Mouse (Mus musculus): ENCODE results near the gene Tubb1. TPM values are rescaled to one million over a fixed set of nuclear protein-coding genes. Genes with fewer than 3 reads are reported as not detected.
A peak's percentile ranks its signal among the peaks of the same experiment; 100 is the strongest.

Tubb1 gene
- polyA plus RNA-seq, 1 experiment = not detected

DNA sequence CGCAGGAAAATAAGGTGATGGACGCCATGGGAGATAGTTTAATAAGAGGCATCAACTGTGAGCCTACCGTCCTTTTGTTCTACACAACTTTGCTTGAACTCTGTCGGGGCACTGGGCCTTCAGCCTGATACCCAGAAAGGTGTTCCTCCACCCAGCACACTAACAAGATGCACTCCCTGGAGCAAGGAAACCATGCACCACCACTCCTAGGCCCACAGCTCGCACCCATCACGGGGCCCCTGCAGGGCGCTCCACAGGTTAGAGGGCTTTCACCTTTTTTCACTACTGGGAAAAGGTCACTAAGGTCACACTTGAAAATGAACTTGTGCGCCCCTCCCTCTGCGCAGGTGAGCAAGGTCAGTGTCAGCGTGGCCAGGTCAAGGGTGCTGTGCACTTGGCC lies 12.9 kb downstream of the Tubb1 start:
- H3K4me3 ChIP-seq (ENCODE audit: insufficient read depth, low read length) = peak overlapping the region; percentile 99
- peak overlapping the region; percentile 58; the same call in 1 of the 2 replicates for H3K27ac ChIP-seq (ENCODE audit: insufficient read depth, low read length)
- TF ChIP-seq CTCF (IDR thresholded peaks at IDR 0.05; ENCODE audit: extremely low read depth, insufficient read depth, low read length) = no peak
- TF ChIP-seq POLR2A (IDR thresholded peaks at IDR 0.05; ENCODE audit: extremely low read depth, insufficient read depth, low read length) = no peak
- H3K4me1 ChIP-seq (ENCODE audit: control insufficient read depth, insufficient read depth, low read length) = 0 out of 2 replicates have a peak, but pooled peaks cover 1% of the 10 kb centered on the region

DNA sequence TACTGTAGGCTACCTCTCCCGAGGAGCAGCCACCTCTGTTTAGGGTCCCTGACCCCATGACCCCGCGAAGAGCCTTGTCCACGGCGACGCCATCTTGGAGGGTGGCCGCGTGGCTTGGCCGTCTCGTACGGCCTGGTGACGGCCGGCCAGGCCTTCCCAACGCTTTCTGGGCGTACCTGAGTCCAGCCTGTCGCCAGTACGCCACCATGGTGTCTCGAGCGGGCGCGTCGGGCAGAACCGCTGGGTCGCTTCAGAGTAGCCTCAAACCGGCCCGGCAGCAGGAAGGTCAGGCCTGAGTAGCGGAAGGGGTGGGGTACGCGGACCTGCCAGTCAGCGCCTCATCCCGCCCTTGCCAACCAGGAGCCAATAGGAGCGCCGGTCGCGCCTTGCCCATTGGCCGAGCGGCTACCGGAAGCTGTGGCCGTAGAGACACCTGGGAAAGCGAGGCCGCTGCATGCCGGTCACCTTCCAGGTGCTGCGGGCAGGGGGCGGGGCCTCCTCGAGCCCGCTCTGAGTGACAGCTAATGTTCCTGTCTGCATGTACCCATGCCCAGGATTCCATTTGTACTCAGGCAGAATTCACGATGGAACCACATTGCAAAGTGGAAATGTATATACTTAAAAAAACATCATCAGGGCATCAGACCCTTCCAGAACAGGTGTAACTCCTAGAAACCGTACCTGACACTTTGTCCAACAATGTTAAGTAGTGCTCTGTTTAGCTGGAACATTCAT lies 13.5 kb downstream of the Tubb1 start, which contains the start of gene Atp5e:
Gene Atp5e (minus strand): TSS at position 317 of the 735 bp plus-strand sequence.
- TF ChIP-seq CTCF (IDR thresholded peaks at IDR 0.05; ENCODE audit: extremely low read depth, insufficient read depth, low read length) (no peak), POLR2A (IDR thresholded peaks at IDR 0.05; ENCODE audit: extremely low read depth, insufficient read depth, low read length) (peak; percentile 47; the same call in 1 of the 2 replicates)
- H3K4me3 ChIP-seq (ENCODE audit: insufficient read depth, low read length) = peak within 1 kb of the TSS; percentile 99
- H3K4me1 ChIP-seq (ENCODE audit: control insufficient read depth, insufficient read depth, low read length) = 0 out of 2 replicates have a peak, but pooled peaks cover 1% of the 10 kb centered on the region
- H3K27ac ChIP-seq (ENCODE audit: insufficient read depth, low read length) = peak within 1 kb of the TSS; percentile 58; the same call in 1 of the 2 replicates

DNA sequence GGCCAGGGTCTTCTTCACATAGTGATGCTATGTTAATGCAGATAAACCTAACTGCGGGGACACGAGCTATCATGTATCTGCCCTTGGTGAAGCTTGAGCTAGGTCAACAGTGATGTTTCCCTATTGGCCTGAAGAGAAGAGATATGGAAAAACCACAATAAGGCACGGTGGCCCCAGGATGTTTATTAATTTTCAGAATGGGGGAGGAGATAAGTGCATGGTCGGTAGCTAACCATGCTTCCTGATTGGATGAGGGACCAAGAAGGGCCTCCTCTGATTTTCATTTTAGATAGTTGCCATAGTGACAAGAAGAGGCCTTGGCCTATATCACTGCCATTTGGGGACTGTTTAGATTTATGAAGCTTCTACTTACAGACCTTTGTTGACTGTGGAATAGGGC lies 19.8 kb downstream of the Tubb1 start:
- Histone ChIP-seq H3K27ac (ENCODE audit: insufficient read depth, low read length) (no peak overlapping the region), H3K4me1 (ENCODE audit: control insufficient read depth, insufficient read depth, low read length) (no peaks in the 10 kb centered on the region), H3K4me3 (ENCODE audit: insufficient read depth, low read length) (no peak overlapping the region)
- TF ChIP-seq POLR2A (IDR thresholded peaks at IDR 0.05; ENCODE audit: extremely low read depth, insufficient read depth, low read length) = no peak
- no peak for TF ChIP-seq CTCF (IDR thresholded peaks at IDR 0.05; ENCODE audit: extremely low read depth, insufficient read depth, low read length)

GRCm38 (mm10) chr2:174470786-174471405 lies 20.4 kb downstream of the Tubb1 start:
- H3K4me3 ChIP-seq (ENCODE audit: insufficient read depth, low read length) = no peak overlapping the region
- TF ChIP-seq CTCF (IDR thresholded peaks at IDR 0.05; ENCODE audit: extremely low read depth, insufficient read depth, low read length) = no peak
- TF ChIP-seq POLR2A (IDR thresholded peaks at IDR 0.05; ENCODE audit: extremely low read depth, insufficient read depth, low read length) = no peak
- no peak overlapping the region for H3K27ac ChIP-seq (ENCODE audit: insufficient read depth, low read length)
- H3K4me1 ChIP-seq (ENCODE audit: control insufficient read depth, insufficient read depth, low read length) = no peaks in the 10 kb centered on the region

- H3K4me1 ChIP-seq (ENCODE audit: control insufficient read depth, insufficient read depth, low read length) = no peaks in the 10 kb centered on the region
- H3K4me3 ChIP-seq (ENCODE audit: insufficient read depth, low read length) = peak overlapping the region; percentile 63
- TF ChIP-seq CTCF (IDR thresholded peaks at IDR 0.05; ENCODE audit: extremely low read depth, insufficient read depth, low read length) = no peak
- no peak for TF ChIP-seq POLR2A (IDR thresholded peaks at IDR 0.05; ENCODE audit: extremely low read depth, insufficient read depth, low read length)
- no peak overlapping the region for H3K27ac ChIP-seq (ENCODE audit: insufficient read depth, low read length)
Observed at GRCm38 (mm10) chr2:174472407-174472806, 21.9 kb downstream of the Tubb1 start.

- TF ChIP-seq CTCF (IDR thresholded peaks at IDR 0.05; ENCODE audit: extremely low read depth, insufficient read depth, low read length) (no peak), POLR2A (IDR thresholded peaks at IDR 0.05; ENCODE audit: extremely low read depth, insufficient read depth, low read length) (0 out of 2 replicates have a peak, but pooled peaks have one; percentile 26)
- Histone ChIP-seq H3K4me3 (ENCODE audit: insufficient read depth, low read length) (peak within 1 kb of the TSS; percentile 63), H3K4me1 (ENCODE audit: control insufficient read depth, insufficient read depth, low read length) (no peaks in the 10 kb centered on the region), H3K27ac (ENCODE audit: insufficient read depth, low read length) (no peak within 1 kb of the TSS)
Observed at GRCm38 (mm10) chr2:174472818-174473549, 22.5 kb downstream of the Tubb1 start, which contains the start of gene Prelid3b. TSS of gene Prelid3b (minus strand) at chr2:174473081.

- no peak overlapping the region for H3K27ac ChIP-seq (ENCODE audit: insufficient read depth, low read length)
- H3K4me1 ChIP-seq (ENCODE audit: control insufficient read depth, insufficient read depth, low read length) = no peaks in the 10 kb centered on the region
- TF ChIP-seq CTCF (IDR thresholded peaks at IDR 0.05; ENCODE audit: extremely low read depth, insufficient read depth, low read length) (no peak), POLR2A (IDR thresholded peaks at IDR 0.05; ENCODE audit: extremely low read depth, insufficient read depth, low read length) (no peak)
- H3K4me3 ChIP-seq (ENCODE audit: insufficient read depth, low read length) = peak overlapping the region; percentile 63; the same call in 1 of the 2 replicates
Observed at GRCm38 (mm10) chr2:174473550-174473927, 23.0 kb downstream of the Tubb1 start.

GRCm38 (mm10) chr2:174477543-174478319 lies 27.2 kb downstream of the Tubb1 start:
- no peaks in the 10 kb centered on the region for H3K4me1 ChIP-seq (ENCODE audit: control insufficient read depth, insufficient read depth, low read length)
- H3K4me3 ChIP-seq (ENCODE audit: insufficient read depth, low read length) = no peak overlapping the region
- TF ChIP-seq CTCF (IDR thresholded peaks at IDR 0.05; ENCODE audit: extremely low read depth, insufficient read depth, low read length) = no peak
- no peak overlapping the region for H3K27ac ChIP-seq (ENCODE audit: insufficient read depth, low read length)

GRCm38 (mm10) chr2:174478746-174479145 lies 28.3 kb downstream of the Tubb1 start:
- no peaks in the 10 kb centered on the region for H3K4me1 ChIP-seq (ENCODE audit: control insufficient read depth, insufficient read depth, low read length)
- H3K4me3 ChIP-seq (ENCODE audit: insufficient read depth, low read length) = no peak overlapping the region
- H3K27ac ChIP-seq (ENCODE audit: insufficient read depth, low read length) = no peak overlapping the region
- TF ChIP-seq CTCF (IDR thresholded peaks at IDR 0.05; ENCODE audit: extremely low read depth, insufficient read depth, low read length) (no peak), POLR2A (IDR thresholded peaks at IDR 0.05; ENCODE audit: extremely low read depth, insufficient read depth, low read length) (no peak)

Measured in cortical plate, adult 2 months (tissue).